Mouse (Mus musculus): Measurements from ENCODE around the gene Itgav.

Itgav gene

DNA sequence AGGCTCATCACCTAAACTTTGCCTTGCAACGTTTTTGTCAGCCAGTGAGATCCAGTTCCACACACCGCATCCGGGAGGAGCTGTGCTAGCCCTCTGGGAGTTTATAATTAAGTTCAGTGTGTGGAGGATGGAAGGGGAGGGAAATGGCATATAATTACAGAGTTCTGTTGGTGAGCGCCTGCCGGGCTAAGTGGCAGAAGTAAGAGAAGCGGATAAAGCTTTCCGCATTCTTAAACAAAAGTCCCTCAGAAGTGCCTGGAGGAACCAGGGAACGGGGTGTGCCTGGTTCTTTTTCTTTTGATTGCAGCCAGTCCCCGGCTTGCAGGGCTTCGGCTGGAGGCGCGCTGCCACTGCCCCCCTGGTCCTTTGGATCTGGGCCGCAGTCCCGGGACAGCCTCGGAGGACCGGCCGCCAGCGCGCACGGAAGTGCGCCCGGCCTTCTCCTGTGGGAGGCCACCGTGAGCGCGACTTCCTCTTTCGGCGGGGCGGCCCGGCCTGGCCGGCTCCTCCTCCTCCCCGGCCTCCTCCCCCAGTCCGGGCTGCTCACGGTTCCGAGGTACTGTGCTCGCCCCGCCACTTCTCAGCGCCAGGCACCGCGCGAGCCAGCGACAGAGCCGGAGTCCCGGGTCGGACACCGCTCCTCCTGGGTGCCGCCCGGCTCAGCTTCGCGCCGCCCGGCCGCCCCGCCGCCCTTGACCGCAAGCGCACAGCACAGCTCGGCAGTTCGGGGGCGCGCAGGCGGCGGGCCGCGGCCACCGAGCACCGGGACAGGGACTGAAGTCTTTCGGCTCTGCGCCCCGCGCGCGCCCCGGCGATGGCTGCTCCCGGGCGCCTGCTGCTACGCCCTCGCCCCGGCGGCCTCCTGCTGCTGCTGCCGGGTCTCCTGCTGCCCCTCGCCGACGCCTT, at the start of gene Itgav:
Gene Itgav (plus strand): TSS at position 477 of the 906 bp plus-strand sequence.
- peak; percentile 84 to 88 for DNase-seq (ENCODE audit: low spot score in 2 of 2)

DNA sequence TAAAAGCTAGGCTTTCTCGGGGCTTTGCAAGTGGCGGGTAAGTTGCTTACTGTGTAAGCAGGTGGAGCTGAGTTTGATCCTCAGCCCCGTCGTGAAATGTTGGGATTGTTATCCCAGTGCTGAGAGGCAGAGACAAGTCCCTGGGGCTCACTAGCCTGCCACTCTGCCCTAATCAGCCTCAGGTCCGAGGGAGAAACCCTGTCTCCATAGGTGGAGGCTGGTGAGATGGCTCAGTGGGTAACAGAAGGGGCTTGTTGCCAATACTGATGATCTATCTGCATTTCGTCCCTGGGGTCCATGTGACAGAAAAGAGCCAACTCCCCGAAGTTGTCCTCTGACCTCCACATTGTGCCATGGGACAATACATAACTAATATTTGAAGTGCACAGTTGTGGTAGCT, 49.8 kb upstream of the Itgav start:
- DNase-seq (ENCODE audit: low spot score in 2 of 2) = no peak

DNA sequence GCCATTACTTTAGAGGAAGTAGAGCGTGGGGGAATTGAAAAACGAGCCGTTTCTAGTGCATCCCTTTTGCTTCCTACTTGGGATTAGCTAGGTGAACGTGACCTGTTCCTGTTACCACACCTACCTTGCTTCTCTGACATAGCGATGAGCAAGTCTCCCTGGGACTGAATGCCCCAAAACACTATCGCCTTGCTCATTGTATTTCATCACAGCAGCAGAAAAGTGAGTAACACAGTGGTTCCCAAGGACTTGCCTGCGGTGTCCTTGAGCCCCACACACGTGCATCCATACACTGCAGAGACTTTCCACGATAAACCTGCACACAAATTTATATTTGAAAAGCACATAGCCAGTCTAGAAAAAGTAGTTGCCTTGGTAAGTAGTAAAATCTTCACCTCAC, 49.3 kb upstream of the Itgav start:
- DNase-seq (ENCODE audit: low spot score in 2 of 2) = no peak

DNA sequence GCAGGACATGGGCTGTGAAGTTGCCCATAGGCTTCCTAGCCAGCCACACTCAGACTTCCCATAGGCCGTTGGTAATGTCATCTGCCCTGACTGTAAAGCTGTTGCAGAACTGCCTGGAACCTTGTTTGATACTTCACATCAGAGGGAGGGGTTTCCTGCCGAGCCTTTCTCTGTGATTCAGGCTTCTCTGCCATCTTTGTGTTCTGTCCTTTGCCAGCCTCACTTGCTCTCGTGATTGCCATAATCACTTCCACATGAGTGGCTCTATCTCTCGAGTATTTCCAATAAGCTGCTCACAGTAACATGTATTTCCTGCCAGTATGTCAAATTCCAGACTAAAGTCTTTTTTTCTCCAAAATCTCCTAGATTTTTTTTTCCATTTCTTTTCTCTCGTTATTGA, 48.5 kb upstream of the Itgav start:
- no peak for DNase-seq (ENCODE audit: low spot score in 2 of 2)

DNA sequence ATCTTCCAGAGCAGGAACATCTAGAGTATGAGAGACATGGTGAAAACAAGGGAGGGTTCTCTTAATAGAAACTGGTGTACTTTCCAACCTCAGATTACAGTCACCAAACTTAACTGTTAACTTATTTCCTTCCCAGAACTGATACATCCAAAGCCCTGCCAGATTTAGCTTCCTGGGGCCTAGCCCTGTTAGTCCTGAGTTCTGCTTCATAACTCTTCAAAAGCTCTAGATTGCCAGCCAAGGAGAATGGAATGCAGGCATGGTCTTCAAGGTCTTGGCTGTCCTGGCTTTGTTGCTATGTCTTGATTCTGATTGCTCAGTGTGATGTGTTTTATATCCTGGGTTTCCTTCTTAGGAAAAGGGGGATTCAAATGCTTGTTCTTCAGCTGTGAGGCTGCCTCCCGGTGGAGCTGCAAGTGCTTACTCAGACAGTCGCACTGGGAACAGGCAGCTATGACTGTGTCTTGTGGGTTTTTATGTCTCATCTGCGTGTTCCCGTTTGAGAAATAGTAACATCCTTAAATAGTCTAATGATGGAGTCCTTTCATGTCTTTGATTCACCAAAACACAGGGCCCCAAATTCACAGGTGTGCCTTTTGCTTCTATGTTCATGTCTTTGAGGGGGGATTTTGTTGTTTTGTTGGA, 47.8 kb upstream of the Itgav start:
- no peak for DNase-seq (ENCODE audit: low spot score in 2 of 2)

DNA sequence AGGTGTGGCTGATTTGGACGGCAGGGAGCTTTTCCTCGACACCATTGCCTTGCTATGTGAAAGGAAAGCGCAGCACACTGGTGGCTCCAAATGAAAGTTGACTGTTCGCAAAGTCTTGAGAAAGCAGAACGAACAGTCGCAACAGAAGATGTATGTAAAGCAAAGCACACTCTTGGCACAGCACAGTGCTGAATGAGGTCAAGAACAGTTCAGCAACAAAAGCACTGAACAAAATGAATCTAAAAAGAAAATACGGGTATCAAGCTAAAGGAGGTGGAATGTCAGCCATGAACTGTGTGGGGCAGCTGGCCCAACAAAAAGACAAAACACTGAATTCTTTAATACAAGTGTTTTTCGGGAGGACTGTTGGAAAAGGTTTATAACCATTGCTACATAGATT, 42.9 kb upstream of the Itgav start:
- DNase-seq (ENCODE audit: low spot score in 2 of 2) = no peak

DNA sequence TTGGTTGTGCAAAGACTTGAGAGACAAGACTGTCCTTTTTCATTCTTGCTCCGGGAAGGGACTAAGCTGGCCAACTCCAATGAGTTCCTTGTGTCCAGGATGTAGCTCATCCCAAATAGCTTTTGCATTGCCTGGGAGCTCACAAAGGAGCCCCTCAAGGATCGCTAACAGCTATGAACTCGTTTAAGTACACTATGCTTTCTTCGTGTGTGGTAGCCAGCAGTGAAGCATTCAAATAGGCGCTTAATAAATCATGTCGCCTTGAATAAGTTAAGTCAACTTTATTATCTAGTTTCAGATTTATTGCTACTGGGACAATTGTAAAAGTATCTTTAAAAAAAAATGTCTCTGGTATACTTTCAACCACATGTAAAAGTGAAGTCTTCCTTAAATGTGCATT, 42.4 kb upstream of the Itgav start:
- no peak for DNase-seq (ENCODE audit: low spot score in 2 of 2)

DNA sequence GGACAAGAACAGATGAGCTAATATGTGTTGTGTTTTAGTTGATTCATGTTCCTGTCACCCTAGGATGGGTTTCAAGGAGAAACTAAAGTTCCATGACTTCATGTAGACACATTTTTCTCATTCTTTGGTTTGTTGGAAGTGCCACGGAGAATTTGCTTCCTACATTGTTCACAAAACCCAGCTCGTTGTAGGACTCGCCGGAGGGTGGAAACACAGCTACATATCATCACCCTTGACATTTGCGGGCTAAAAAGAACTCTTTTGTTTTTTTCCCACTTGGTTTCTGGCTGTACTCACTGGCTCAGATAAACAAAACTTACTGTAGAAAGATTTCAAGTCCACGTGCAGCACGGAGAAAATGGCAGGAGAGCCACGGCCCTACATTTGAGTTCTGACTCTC, 41.9 kb upstream of the Itgav start:
- DNase-seq (ENCODE audit: low spot score in 2 of 2) = no peak

DNA sequence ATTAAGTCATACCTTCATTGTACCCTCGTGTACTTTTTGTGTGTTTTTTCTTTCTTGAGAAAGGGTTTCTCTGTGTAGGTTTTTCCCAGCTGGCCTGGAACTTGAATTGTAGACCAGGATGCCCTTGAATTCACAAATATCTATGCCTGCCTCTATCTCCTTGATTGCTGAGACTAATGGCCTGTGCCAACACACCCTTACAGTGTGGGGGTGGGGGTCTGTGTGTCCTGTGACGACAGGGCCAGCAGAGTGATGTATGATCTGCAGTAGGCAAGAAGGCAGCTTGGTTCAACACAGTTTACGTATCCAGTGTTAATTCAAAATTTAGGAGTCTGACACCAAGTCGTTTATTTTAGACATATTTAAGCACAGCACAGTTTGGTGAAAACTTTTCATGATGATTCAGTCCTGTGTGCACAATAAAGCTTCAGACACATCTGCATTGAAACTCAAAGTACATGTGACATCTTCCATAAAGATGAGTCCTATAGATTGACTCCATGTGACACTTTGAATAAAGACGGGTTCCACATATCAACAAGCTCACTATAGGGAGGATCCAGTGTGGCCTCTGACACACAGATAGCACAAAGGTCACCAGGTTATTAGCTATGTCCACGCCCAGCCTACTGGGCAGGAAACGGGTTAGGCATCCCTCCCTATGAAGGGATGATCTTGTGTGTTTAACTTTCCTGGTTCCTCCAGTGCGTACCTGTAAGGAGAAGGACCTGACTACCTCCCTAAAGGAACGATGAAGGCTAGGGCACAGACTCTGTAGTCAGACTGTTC, 40.3 kb upstream of the Itgav start:
- no peak for DNase-seq (ENCODE audit: low spot score in 2 of 2)

DNA sequence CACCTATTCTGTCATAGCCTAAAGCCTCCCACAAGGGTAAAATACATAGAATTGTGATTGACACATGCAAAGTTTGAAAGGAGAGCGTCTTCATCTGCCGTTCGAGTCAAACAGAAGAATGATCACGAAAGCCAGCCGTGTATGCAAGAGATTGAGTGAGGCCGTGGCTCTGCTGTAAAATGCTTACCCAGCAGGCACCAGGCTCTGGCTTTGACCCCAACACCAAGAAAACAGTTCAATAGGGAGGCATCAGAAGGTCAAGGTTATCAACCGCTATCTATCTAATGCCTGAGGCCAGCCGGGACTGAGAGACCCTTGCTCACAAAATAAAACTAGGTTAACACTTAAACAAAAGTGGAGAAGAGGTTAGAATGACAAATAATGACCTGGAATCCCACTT, 39.5 kb upstream of the Itgav start:
- DNase-seq (ENCODE audit: low spot score in 2 of 2) = no peak

DNA sequence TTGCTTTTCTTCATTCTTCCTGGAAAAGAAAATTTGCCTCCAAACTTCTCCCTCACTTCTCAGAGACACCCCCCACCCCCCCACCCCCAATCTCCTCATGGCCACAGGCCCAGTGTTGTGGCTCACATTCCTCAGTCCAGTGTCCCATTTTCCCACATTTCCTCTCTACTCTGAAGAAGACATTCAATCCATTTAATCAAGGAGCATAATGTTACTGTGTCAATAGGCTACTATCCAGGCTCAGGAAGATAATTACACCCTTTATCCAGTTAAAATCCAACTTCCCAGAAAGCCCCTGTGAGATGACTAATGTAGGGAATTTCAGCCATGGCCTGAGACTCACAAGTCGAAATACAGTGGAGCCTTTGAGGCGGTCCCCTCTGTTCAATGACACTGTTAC, 33.8 kb upstream of the Itgav start:
- DNase-seq (ENCODE audit: low spot score in 2 of 2) = no peak

DNA sequence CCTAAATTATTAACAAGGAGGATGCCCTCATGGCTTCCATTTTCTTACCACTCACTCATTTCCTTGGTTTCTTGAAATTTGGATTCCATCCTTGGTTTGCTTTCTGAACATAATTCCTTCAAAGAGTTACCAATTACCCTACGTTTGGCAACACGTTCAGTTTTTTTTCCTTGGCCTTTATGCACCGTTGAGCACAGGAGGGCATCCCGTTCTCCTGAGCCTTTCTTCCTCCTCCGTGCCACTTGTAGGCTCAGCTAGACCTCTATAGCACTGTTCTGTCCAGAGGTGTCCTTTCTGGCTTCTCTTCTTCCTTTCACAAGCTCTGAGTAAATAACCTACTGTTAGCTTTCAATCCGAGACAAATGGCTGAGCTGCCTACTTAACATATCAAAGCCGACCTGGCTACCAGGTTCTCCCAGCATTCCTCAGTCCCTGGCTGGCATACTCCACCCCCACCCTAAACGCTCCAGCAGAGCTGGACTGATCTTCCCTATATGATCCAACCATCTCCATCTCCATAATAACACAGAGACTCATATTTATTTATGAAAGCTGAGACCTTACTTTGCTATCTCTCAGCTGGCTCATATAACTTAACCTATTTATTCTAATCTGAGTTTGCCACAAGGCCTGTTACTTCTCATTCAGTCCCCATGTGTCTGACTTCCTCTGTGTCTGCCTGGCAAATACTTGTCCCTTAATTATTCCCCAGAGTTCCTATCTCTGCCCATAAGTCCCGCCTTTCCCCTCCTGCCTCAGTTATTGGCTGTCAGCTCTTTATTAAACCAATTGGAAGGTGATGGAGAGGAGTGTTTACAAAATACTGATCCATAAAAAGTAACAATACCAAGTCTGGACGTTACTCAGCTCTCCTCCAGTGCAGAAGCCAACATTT, 31.3 kb upstream of the Itgav start:
- DNase-seq (ENCODE audit: low spot score in 2 of 2) = no peak

DNA sequence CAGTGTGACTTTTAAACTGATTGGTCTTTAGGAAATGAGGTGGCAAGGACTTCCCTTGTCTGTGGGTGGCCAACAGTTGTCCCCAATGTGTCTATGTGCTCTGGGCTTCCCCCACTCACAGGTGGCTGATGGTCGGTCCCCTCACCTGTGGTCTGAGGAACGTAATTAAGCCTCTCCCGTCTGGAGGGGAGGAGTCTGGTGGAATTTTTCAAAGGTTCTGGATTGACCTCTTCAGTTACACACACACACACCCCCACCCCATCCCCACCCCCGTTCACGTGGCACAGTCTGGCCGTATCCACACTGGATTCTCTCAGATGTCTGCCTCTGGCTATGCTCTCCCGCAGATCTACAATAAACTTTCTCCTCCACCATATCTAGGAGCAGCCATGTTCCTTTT, 30.1 kb upstream of the Itgav start:
- no peak for DNase-seq (ENCODE audit: low spot score in 2 of 2)

DNA sequence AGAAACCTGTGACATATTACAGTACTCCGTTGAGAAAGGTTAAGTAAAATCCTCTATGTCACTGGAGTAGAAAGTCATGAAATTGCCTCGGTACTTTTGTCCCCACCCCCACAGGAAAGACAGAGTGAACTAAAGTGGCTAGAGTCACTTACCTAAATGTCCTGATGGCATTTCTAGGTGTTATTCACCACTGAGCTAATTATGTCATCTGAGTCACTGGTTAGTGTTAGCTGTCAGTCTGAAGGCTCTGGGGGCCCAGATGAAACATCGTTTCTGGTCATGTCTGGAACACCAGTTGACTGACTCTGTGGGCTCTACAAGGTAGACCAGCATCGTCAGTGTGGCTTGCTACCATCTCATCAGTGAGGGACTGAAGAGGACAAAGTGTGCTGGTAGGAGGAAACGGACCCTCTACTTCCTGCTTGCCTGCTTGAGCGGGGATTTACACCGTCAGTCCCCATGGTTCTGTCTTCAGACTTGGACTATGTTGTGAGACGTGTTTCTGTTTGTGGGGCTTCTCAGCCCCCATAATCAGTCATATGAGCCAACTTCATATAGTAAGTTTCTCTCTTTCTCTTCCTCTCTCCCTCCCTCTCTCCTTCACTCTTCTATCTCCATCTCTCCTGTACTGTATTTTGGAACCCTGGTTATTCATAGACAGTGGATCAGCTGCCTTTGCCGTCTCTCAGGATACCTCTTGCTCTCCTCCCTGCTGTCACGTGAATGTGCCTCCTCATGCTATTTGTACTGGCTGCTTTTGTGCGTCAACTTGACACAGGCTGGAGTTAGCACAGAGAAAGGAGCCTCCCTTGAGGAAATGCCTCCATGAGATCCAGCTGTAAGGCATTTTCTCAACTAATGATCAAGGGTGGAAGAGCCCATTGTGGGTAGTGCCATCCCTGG, 28.6 kb upstream of the Itgav start:
- DNase-seq (ENCODE audit: low spot score in 2 of 2) = no peak

DNA sequence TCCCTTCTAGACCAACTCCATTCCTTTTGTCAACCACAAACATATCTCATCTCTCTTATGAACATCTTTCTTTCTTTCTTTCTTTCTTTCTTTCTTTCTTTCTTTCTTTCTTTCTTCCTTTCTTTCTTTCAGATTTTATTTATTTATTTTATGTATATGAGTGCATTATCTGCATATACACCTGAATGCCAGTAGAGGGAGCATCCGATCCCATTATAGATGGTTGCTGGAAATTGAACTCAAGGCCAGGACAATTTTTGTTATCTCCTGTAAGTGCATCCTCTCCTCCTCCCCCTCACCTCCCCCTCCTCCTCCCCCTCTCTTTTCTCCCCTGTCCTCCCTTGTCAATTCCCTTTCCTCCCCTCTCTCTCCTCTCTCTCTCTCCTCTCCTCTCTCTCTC, 25.7 kb upstream of the Itgav start:
- no peak for DNase-seq (ENCODE audit: low spot score in 2 of 2)

DNA sequence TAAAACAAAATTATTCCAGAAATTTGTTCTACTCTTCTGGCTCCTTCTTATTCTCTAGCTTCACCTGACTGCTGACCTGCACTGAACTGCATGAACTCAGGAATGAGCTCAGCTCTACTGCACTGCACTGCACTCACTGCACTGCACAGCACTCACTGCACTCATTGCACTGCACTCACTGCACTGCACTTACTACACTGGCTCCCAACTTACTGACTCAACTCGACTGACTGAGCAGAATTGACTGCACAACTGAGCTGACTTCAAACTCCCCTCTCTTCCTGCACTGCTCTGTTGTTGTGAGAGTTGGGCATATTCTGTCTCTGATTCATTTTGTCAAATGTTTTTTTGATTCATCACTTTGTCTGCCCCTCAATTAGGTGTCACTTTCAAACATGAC, 24.9 kb upstream of the Itgav start:
- DNase-seq (ENCODE audit: low spot score in 2 of 2) = no peak

DNA sequence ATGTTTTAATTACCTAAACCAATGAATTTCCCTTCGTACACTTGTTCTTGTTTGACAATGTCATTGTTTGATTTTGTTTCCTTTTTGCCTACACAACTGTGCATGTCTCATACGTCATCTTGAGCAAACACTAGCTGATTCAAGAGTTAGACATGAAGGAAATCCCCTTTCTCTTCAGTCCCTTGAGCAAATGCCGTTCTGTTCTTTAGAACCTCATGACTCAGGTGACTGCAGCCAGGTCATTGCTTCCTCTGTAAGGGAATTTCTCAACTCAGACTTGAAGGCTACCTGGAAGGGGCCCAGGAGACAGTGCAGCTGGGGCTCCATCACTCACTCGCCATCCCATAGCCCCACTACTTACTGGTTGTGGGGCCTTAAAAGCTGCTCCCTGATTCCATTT, 23.5 kb upstream of the Itgav start:
- DNase-seq (ENCODE audit: low spot score in 2 of 2) = no peak

DNA sequence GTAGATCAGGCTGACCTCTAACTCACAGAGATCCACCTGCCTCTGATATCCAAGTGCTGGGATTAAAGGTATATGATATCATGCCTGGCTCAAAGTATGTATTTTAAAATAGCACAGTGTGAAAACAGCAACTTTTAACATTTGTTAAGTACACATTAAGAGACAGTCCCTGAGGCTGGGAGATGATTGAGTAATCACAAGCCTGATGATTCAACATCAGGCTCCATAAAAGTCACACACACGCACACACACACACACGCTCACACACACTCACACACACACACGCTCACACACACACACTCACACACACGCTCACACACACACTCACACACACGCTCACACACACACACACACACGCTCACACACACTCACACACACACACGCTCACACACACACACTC, 21.8 kb upstream of the Itgav start:
- DNase-seq (ENCODE audit: low spot score in 2 of 2) = no peak

DNA sequence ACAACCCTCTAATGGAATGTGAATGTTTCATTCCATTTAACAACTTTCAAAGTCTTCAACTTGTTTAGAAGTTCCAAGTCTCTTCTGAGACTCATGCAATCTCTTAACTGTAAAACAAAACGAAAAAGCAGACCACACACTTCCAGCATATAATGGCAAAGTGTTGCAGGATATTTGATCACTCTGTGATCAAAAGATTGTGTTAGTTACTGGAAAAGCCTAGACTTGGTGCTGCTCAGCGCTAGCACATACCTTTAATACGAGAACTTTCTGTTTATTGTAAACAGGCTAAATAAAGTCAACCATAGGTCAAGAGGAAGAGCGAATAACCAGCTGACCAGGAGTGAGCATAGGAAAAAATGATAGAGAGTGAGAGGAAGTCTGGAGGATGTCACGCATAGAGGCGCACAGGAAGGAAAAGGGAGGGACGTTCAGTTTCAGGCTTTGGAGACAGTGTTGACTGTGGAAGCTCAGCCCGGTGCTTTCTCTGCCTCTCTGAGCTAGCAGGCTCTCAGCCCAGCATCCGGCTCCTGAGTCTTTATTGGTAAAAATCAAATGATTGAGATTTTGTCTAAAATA, 18.5 kb upstream of the Itgav start:
- DNase-seq (ENCODE audit: low spot score in 2 of 2) = no peak

DNA sequence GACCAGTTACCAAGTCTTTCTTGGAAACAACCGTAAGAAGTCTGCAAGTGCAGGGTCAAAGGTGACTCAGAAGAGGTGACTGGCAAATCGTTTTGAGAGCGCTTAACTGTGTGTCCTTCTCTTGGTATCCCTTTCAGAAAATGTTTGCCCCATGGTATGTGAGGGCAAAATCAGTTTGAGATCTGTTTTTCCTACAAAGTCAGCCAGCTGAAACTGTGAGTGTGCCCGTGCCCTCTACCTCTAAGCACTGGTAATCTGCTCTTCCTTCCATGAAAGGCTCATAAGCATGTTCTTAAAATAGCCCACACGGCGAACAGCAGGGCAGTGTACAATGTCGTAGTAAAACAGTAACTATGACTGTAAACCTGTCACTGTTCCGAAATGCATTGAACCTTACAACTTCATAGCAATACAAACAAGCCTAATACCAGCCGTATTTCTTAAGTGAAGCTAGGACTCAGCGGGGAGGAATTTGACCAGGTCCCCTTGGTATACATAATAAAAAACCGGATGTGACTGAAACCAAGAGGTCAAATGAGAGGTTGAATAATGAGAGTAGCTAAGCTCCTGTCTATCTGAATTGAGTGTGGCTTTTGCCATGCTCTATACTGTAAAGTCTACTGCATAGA, 14.2 kb upstream of the Itgav start:
- DNase-seq (ENCODE audit: low spot score in 2 of 2) = no peak
